Mouse (Mus musculus): Measurements from ENCODE around the gene Prrt2.

DNA sequence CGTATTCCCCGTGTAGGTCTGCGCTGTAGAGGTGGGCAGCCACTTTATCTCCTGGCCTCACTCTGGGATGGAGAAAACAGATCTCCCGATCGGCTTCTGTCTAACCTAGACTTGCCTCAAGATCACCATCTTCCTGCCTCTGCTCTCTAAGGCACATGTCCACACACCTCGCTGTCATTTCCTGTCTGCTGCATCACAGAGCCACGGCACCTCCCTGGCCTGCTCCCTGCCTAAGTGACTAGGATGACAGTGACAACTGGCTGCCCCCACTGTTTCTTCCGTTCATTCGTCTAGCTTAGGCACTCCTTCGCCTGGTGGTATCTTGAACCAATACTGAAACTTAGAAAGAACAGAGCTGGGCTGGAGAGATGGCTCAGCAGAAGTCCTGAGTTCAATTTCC, 21.4 kb downstream of the Prrt2 start:
- TF ChIP-seq POLR2A (IDR thresholded peaks at IDR 0.05; ENCODE audit: insufficient read depth, low read length), result no peak
- TF ChIP-seq CTCF (IDR thresholded peaks at IDR 0.05; ENCODE audit: low read depth, low read length), result no peak
